Mouse (Mus musculus) hindbrain, embryonic 13.5 days (tissue): Measurements from ENCODE around the gene Sf3a2. TPM values are rescaled to one million over a fixed set of nuclear protein-coding genes. Genes with fewer than 3 reads are reported as not detected.

Experiments
- ATAC-seq: fragments of 200-750 bp; cut with Nextera tagmentation; 2 replicates; pipeline ENCODE4 v1.8.0; 2017; ENCODE audit warnings: moderate TSS enrichment; ENCODE audit not compliant: low FRiP score
- H3K27ac ChIP-seq: fragments of 300-500 bp; sonication (generic); 2 replicates; pipeline ENCODE4 v1.5.1; 2015; ENCODE audit warnings: inconsistent platforms, mild to moderate bottlenecking, moderate library complexity
- H3K27me3 ChIP-seq: fragments of 300-500 bp; sonication (generic); 2 replicates; pipeline ENCODE4 v1.6.1; 2015; ENCODE audit warnings: mild to moderate bottlenecking, inconsistent platforms
- H3K36me3 ChIP-seq: fragments of 300-500 bp; sonication (generic); 2 replicates; pipeline ENCODE4 v1.6.1; 2015; ENCODE audit warnings: mild to moderate bottlenecking, inconsistent platforms
- H3K4me1 ChIP-seq: fragments of 300-500 bp; sonication (generic); replicated peaks from 2 replicates; pipeline ENCODE4 v1.6.1; 2015; ENCODE audit warnings: inconsistent platforms
- H3K4me2 ChIP-seq: fragments of 300-500 bp; sonication (generic); 2 replicates; pipeline ENCODE4 v1.6.1; 2015; ENCODE audit warnings: inconsistent platforms, mild to moderate bottlenecking, moderate library complexity
- H3K4me3 ChIP-seq: fragments of 300-500 bp; sonication (generic); 2 replicates; pipeline ENCODE4 v1.5.1; 2015; ENCODE audit warnings: mild to moderate bottlenecking, inconsistent platforms
- H3K9ac ChIP-seq: fragments of 300-500 bp; sonication (generic); 2 replicates; pipeline ENCODE4 v1.6.1; 2015; ENCODE audit warnings: mild to moderate bottlenecking, inconsistent platforms
- H3K9me3 ChIP-seq: fragments of 300-500 bp; sonication (generic); 2 replicates; pipeline ENCODE4 v1.6.1; 2016; ENCODE audit warnings: inconsistent platforms
- WGBS: fragments of 180-500 bp; shearing (Covaris S2); methylation state at CpG from one replicate; pipeline ENCODE4 v1.1.7; 2015; 5-methylcytosine and 5-hydroxymethylcytosine counted together
- polyA plus RNA-seq: library from polyadenylated mRNA; unstranded; fragments of >200 nt; fragmentation: Nextera tagmentation; extraction: Ambion mirVana; gene quantifications from 2 replicates; pipeline ENCODE4 v1.2.1, GENCODE M21; 2015

Gene Sf3a2
- polyA plus RNA-seq, 1 experiment from 2014 or later: 55.9 TPM

GRCm38 (mm10) chr10:80760596-80761524 is 37.1 kb upstream of the Sf3a2 start:
- Histone ChIP-seq H3K4me1 (peaks cover 66% of the 10 kb centered on the region), H3K27ac (no peak overlapping the region), H3K4me2 (no peak overlapping the region), H3K36me3 (peaks cover 10% of the 10 kb centered on the region), H3K9ac (0 out of 2 replicates have a peak overlapping the region, but pooled peaks have one; percentile 19), H3K27me3 (no peaks in the 10 kb centered on the region), H3K4me3 (no peak overlapping the region), H3K9me3 (no peaks in the 10 kb centered on the region)
- ATAC-seq: no peak
- WGBS: 88% methylated on average over 4 of the region's 4 CpGs

- no peak overlapping the region for H3K4me2 ChIP-seq
- no peak for ATAC-seq
- H3K9me3 ChIP-seq: no peaks in the 10 kb centered on the region
- H3K4me3 ChIP-seq: no peak overlapping the region
- H3K9ac ChIP-seq: no peak overlapping the region
- no peaks in the 10 kb centered on the region for H3K27me3 ChIP-seq
- H3K4me1 ChIP-seq: peaks cover 57% of the 10 kb centered on the region
- peaks cover 20% of the 10 kb centered on the region for H3K36me3 ChIP-seq
- H3K27ac ChIP-seq: no peak overlapping the region
- WGBS: 68% methylated on average over 3 of the region's 3 CpGs
These were observed 36.2 kb upstream of the Sf3a2 start for GRCm38 (mm10) chr10:80761821-80762220.

GRCm38 (mm10) chr10:80763502-80763901 is 34.5 kb upstream of the Sf3a2 start:
- no peak for ATAC-seq
- Histone ChIP-seq H3K9me3 (no peaks in the 10 kb centered on the region), H3K27me3 (no peaks in the 10 kb centered on the region), H3K4me2 (no peak overlapping the region), H3K27ac (no peak overlapping the region), H3K4me3 (no peak overlapping the region), H3K4me1 (peaks cover 40% of the 10 kb centered on the region), H3K9ac (no peak overlapping the region), H3K36me3 (peaks cover 35% of the 10 kb centered on the region)
- 95% methylated on average over 2 of the region's 2 CpGs for WGBS

GRCm38 (mm10) chr10:80765746-80766145 is 32.3 kb upstream of the Sf3a2 start:
- H3K36me3 ChIP-seq: peaks cover 55% of the 10 kb centered on the region
- no peak overlapping the region for H3K4me3 ChIP-seq
- H3K27me3 ChIP-seq: no peaks in the 10 kb centered on the region
- H3K9ac ChIP-seq: no peak overlapping the region
- no peak for ATAC-seq
- no peaks in the 10 kb centered on the region for H3K9me3 ChIP-seq
- no peak overlapping the region for H3K4me2 ChIP-seq
- no peak overlapping the region for H3K27ac ChIP-seq
- H3K4me1 ChIP-seq: peaks cover 18% of the 10 kb centered on the region
- WGBS: 90% methylated on average over 2 of the region's 2 CpGs

GRCm38 (mm10) chr10:80766161-80766815 is 31.7 kb upstream of the Sf3a2 start:
- Histone ChIP-seq H3K4me1 (peaks cover 12% of the 10 kb centered on the region), H3K27me3 (no peaks in the 10 kb centered on the region), H3K4me2 (no peak overlapping the region), H3K27ac (no peak overlapping the region), H3K36me3 (peaks cover 60% of the 10 kb centered on the region), H3K9ac (no peak overlapping the region), H3K9me3 (no peaks in the 10 kb centered on the region), H3K4me3 (no peak overlapping the region)
- ATAC-seq: no peak
- 82% methylated on average over 10 of the region's 10 CpGs for WGBS

GRCm38 (mm10) chr10:80768365-80768764 is 29.6 kb upstream of the Sf3a2 start:
- no peak overlapping the region for H3K27ac ChIP-seq
- 87% methylated on average over 6 of the region's 6 CpGs for WGBS
- no peak overlapping the region for H3K4me3 ChIP-seq
- H3K4me2 ChIP-seq: no peak overlapping the region
- peaks cover 1% of the 10 kb centered on the region; the same call in 1 of the 2 replicates for H3K4me1 ChIP-seq
- H3K9me3 ChIP-seq: no peaks in the 10 kb centered on the region
- no peak for ATAC-seq
- no peak overlapping the region for H3K9ac ChIP-seq
- peaks cover 81% of the 10 kb centered on the region for H3K36me3 ChIP-seq
- no peaks in the 10 kb centered on the region for H3K27me3 ChIP-seq

- H3K9ac ChIP-seq: no peak overlapping the region
- H3K36me3 ChIP-seq: peaks cover 98% of the 10 kb centered on the region
- WGBS: 87% methylated on average over 5 of the region's 5 CpGs
These were observed 24.2 kb upstream of the Sf3a2 start for GRCm38 (mm10) chr10:80773816-80774215.

GRCm38 (mm10) chr10:80774549-80774948 is 23.4 kb upstream of the Sf3a2 start:
- Histone ChIP-seq H3K4me3 (no peak overlapping the region), H3K36me3 (peaks cover 100% of the 10 kb centered on the region), H3K4me2 (no peak overlapping the region), H3K27me3 (no peaks in the 10 kb centered on the region), H3K27ac (no peak overlapping the region), H3K9ac (peak overlapping the region; percentile 29; the same call in 1 of the 2 replicates), H3K9me3 (no peaks in the 10 kb centered on the region), H3K4me1 (no peaks in the 10 kb centered on the region)
- 68% methylated on average over 2 of the region's 2 CpGs for WGBS
- peak; percentile 65; the same call in 1 of the 2 replicates for ATAC-seq

More at GRCm38 (mm10) chr10:80773816-80774215, 24.2 kb upstream of the Sf3a2 start:
- Histone ChIP-seq H3K4me2 (no peak overlapping the region), H3K4me3 (no peak overlapping the region), H3K27ac (no peak overlapping the region), H3K27me3 (no peaks in the 10 kb centered on the region), H3K4me1 (no peaks in the 10 kb centered on the region), H3K9me3 (no peaks in the 10 kb centered on the region)
- ATAC-seq: no peak

- Histone ChIP-seq H3K4me3 (no peak overlapping the region), H3K4me1 (no peaks in the 10 kb centered on the region), H3K9ac (no peak overlapping the region), H3K27ac (no peak overlapping the region), H3K9me3 (no peaks in the 10 kb centered on the region), H3K4me2 (no peak overlapping the region), H3K27me3 (no peaks in the 10 kb centered on the region), H3K36me3 (peaks cover 100% of the 10 kb centered on the region)
- 92% methylated on average over 4 of the region's 4 CpGs for WGBS
- ATAC-seq: no peak
These were observed 23.0 kb upstream of the Sf3a2 start for GRCm38 (mm10) chr10:80774981-80775380.

- ATAC-seq: no peak
- H3K4me1 ChIP-seq: no peaks in the 10 kb centered on the region
- H3K36me3 ChIP-seq: peaks cover 100% of the 10 kb centered on the region
- no peak overlapping the region for H3K9ac ChIP-seq
- no peaks in the 10 kb centered on the region for H3K9me3 ChIP-seq
- H3K27ac ChIP-seq: no peak overlapping the region
- 94% methylated on average over 4 of the region's 4 CpGs for WGBS
- no peak overlapping the region for H3K4me3 ChIP-seq
- no peaks in the 10 kb centered on the region for H3K27me3 ChIP-seq
- H3K4me2 ChIP-seq: no peak overlapping the region
These were observed 22.3 kb upstream of the Sf3a2 start for GRCm38 (mm10) chr10:80775731-80776130.

- no peaks in the 10 kb centered on the region for H3K4me1 ChIP-seq
- H3K4me3 ChIP-seq: no peak overlapping the region
- H3K4me2 ChIP-seq: no peak overlapping the region
- H3K9me3 ChIP-seq: no peaks in the 10 kb centered on the region
- no peak overlapping the region for H3K27ac ChIP-seq
- WGBS: 89% methylated on average over 6 of the region's 6 CpGs
- peaks cover 100% of the 10 kb centered on the region for H3K36me3 ChIP-seq
- no peaks in the 10 kb centered on the region for H3K27me3 ChIP-seq
- ATAC-seq: no peak
- H3K9ac ChIP-seq: no peak overlapping the region
These were observed 21.6 kb upstream of the Sf3a2 start for GRCm38 (mm10) chr10:80776358-80776869.

GRCm38 (mm10) chr10:80777123-80777522 is 20.9 kb upstream of the Sf3a2 start:
- H3K36me3 ChIP-seq: peaks cover 100% of the 10 kb centered on the region
- ATAC-seq: no peak

More at GRCm38 (mm10) chr10:80777123-80777522, 20.9 kb upstream of the Sf3a2 start:
- Histone ChIP-seq H3K27ac (no peak overlapping the region), H3K9ac (no peak overlapping the region), H3K4me2 (no peak overlapping the region), H3K9me3 (no peaks in the 10 kb centered on the region), H3K4me3 (no peak overlapping the region), H3K4me1 (no peaks in the 10 kb centered on the region), H3K27me3 (no peaks in the 10 kb centered on the region)
- WGBS: 96% methylated on average over 5 of the region's 5 CpGs
